Mouse (Mus musculus) limb, embryonic 14.5 days (tissue): Measurements from ENCODE around the gene Gm20388. TPM values are rescaled to one million over a fixed set of nuclear protein-coding genes. Genes with fewer than 3 reads are reported as not detected.

Source experiments
- ATAC-seq: fragments of 200-750 bp; cut with Nextera tagmentation; 2 replicates; pipeline ENCODE4 v1.8.0; 2017; ENCODE audit warnings: low read depth, moderate number of reproducible peaks, moderate TSS enrichment; ENCODE audit not compliant: low FRiP score
- DNase-seq: peaks from one replicate; pipeline ENCODE4 v3.0.0-alpha.2; 2015; ENCODE audit warnings: low spot score
- H3K27ac ChIP-seq: fragments of 300-500 bp; sonication (generic); replicated peaks from 2 replicates; pipeline ENCODE4 v1.5.1; 2014; ENCODE audit warnings: low read depth, mild to moderate bottlenecking, low read length, moderate library complexity, mixed read lengths
- H3K27me3 ChIP-seq: fragments of 300-500 bp; sonication (generic); 2 replicates; pipeline ENCODE4 v1.6.1; 2014; ENCODE audit warnings: low read length, mixed read lengths; ENCODE audit not compliant: control insufficient read depth, insufficient read depth
- H3K36me3 ChIP-seq: fragments of 300-500 bp; sonication (generic); 2 replicates; pipeline ENCODE4 v1.6.1; 2014; ENCODE audit warnings: mild to moderate bottlenecking, low read length, moderate library complexity, mixed read lengths; ENCODE audit not compliant: control insufficient read depth, insufficient read depth
- H3K4me1 ChIP-seq: fragments of 300-500 bp; sonication (generic); 2 replicates; pipeline ENCODE4 v1.6.1; 2014; ENCODE audit warnings: antibody characterized with exemption, low read length, mixed read lengths; ENCODE audit not compliant: control insufficient read depth, insufficient read depth
- H3K4me2 ChIP-seq: fragments of 300-500 bp; sonication (generic); replicated peaks from 2 replicates; pipeline ENCODE4 v1.6.1; 2014; ENCODE audit warnings: low read depth, mild to moderate bottlenecking, low read length, moderate library complexity; ENCODE audit not compliant: severe bottlenecking
- H3K4me3 ChIP-seq: fragments of 300-500 bp; sonication (generic); replicated peaks from 2 replicates; pipeline ENCODE4 v1.5.1; 2014; ENCODE audit warnings: low read length
- H3K9ac ChIP-seq: fragments of 300-500 bp; sonication (generic); 2 replicates; pipeline ENCODE4 v1.6.1; 2014; ENCODE audit warnings: mild to moderate bottlenecking, low read depth, low read length, moderate library complexity; ENCODE audit not compliant: severe bottlenecking
- H3K9me3 ChIP-seq: fragments of 300-500 bp; sonication (generic); 2 replicates; pipeline ENCODE4 v1.6.1; 2016; ENCODE audit warnings: low read length; ENCODE audit not compliant: control insufficient read depth
- POLR2A ChIP-seq: fragments of 200-500 bp; IDR thresholded peaks from 2 replicates; pipeline ENCODE4 v1.8.0; 2012; ENCODE audit warnings: inconsistent platforms, mild to moderate bottlenecking, moderate library complexity, borderline replicate concordance; ENCODE audit not compliant: insufficient read depth, insufficient read length; ENCODE audit errors: extremely low read depth
- WGBS: fragments of 180-500 bp; shearing (Covaris S2); extraction: QIAGEN DNeasy Blood & Tissue Kit; methylation state at CpG from one replicate; pipeline ENCODE4 v1.1.7; 2014; 5-methylcytosine and 5-hydroxymethylcytosine counted together
- polyA plus RNA-seq, 2 experiments: library from polyadenylated mRNA; depleted of rRNA in 1 of 2; stranded (reverse) in 1 of 2; unstranded in 1 of 2; fragments of >200 nt; fragmentation: Nextera tagmentation in 1 of 2; extraction: Ambion mirVana in 1 of 2; gene quantifications; 2 replicates each; pipeline versions ENCODE4 v1.2.1 to v1.2.3; 2012 to 2014

Gm20388 gene
- polyA plus RNA-seq, 2 experiments = 1.9 to 49.9 TPM

DNA sequence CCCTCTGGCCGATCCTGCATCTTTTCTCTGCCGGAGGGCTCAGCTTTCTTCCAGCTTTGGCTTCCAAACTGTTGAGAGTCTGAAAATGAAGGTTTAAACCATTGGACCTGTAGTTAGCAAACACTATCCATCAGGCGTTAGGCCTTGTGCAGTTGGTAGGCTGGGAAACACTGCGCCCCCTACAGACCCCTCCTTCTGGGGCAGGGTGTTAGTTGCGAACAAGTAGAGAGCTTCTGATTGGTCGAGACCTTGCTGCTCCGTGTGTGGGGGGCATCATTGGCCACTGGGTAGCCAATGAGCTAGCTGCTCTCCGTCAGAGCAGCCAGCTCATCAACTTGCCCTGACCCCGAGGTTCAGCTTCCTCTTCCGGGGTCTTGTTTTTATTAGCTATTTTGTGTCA lies 1263.5 kb downstream of the Gm20388 start:
- Histone ChIP-seq H3K4me2 (peak overlapping the region; percentile 32; the same call in 1 of the 2 replicates), H3K36me3 (no peaks in the 10 kb centered on the region), H3K27me3 (no peaks in the 10 kb centered on the region), H3K9ac (no peak overlapping the region), H3K9me3 (no peaks in the 10 kb centered on the region), H3K4me1 (peaks cover 37% of the 10 kb centered on the region), H3K4me3 (0 out of 2 replicates have a peak overlapping the region, but pooled peaks have one; percentile 17), H3K27ac (no peak overlapping the region)
- ATAC-seq (peak; percentile 70; the same call in 1 of the 2 replicates), DNase-seq (peak; percentile 56)
- no peak for TF ChIP-seq POLR2A
- WGBS = 46% methylated on average over 10 of the region's 10 CpGs

DNA sequence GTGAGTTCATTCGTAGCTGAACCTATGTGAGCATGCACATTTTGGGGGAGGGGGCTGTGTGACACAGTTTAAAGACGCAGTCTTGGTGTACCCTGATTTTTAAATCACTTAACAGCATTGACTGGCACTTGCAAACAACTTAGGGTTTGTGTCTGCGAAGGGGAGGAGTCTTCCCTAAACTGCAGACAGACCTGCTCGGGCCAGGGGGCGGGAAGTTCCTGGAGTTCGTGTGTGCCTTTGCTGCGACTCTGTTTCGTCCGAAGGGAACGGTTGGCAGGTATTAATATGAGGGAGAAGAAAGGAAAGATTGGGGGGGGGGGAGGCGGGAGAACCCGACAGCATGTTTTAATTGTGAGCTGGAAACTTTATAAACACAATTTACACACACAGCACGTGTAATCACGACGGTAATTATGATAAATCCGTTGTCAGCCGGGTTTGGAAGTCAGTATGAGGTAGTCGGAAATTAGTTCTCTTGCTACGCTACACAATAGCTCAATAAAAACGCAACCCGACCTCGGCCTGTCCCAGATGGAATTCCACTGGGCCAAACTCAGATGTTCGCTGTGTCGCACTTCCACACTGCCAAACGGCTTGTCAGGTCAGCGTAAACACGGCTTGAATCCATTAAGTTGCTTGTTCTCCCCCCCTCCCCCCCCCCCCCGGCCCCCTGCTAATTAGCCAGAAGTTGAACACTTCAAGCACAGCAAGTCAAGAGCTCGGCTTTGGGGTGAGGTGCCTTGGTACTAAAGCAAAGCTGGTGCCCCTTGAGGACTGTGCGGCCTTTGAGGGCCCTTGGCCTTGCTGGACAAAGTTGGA lies 1264.3 kb downstream of the Gm20388 start:
- Histone ChIP-seq H3K4me3 (peak overlapping the region; percentile 17), H3K27ac (0 out of 2 replicates have a peak overlapping the region, but pooled peaks have one; percentile 1), H3K4me1 (peaks cover 36% of the 10 kb centered on the region), H3K9ac (no peak overlapping the region), H3K9me3 (no peaks in the 10 kb centered on the region), H3K4me2 (peak overlapping the region; percentile 32), H3K27me3 (no peaks in the 10 kb centered on the region), H3K36me3 (no peaks in the 10 kb centered on the region)
- 13% methylated on average over 28 of the region's 30 CpGs for WGBS
- DNase-seq = peak; percentile 30
- peak; percentile 16; the same call in 1 of the 2 replicates for ATAC-seq
- TF ChIP-seq POLR2A = no peak

GRCm38 (mm10) chr8:121175540-121176090 lies 1265.0 kb downstream of the Gm20388 start:
- no peak overlapping the region for H3K27ac ChIP-seq
- TF ChIP-seq POLR2A = no peak
- no peaks in the 10 kb centered on the region for H3K36me3 ChIP-seq
- H3K27me3 ChIP-seq = no peaks in the 10 kb centered on the region
- no peaks in the 10 kb centered on the region for H3K9me3 ChIP-seq
- peak overlapping the region; percentile 32; the same call in 1 of the 2 replicates for H3K4me2 ChIP-seq
- 55% methylated on average over 8 of the region's 8 CpGs for WGBS
- H3K4me3 ChIP-seq = no peak overlapping the region
- ATAC-seq (no peak), DNase-seq (no peak)
- H3K4me1 ChIP-seq = peaks cover 33% of the 10 kb centered on the region
- H3K9ac ChIP-seq = no peak overlapping the region

GRCm38 (mm10) chr8:121176291-121176690 lies 1265.7 kb downstream of the Gm20388 start:
- ATAC-seq (no peak), DNase-seq (peak; percentile 38)
- Histone ChIP-seq H3K9ac (no peak overlapping the region), H3K4me2 (no peak overlapping the region), H3K9me3 (no peaks in the 10 kb centered on the region), H3K4me3 (no peak overlapping the region), H3K27ac (no peak overlapping the region), H3K36me3 (no peaks in the 10 kb centered on the region), H3K4me1 (peaks cover 33% of the 10 kb centered on the region), H3K27me3 (no peaks in the 10 kb centered on the region)
- 22% methylated on average over 3 of the region's 3 CpGs for WGBS
- TF ChIP-seq POLR2A = no peak

DNA sequence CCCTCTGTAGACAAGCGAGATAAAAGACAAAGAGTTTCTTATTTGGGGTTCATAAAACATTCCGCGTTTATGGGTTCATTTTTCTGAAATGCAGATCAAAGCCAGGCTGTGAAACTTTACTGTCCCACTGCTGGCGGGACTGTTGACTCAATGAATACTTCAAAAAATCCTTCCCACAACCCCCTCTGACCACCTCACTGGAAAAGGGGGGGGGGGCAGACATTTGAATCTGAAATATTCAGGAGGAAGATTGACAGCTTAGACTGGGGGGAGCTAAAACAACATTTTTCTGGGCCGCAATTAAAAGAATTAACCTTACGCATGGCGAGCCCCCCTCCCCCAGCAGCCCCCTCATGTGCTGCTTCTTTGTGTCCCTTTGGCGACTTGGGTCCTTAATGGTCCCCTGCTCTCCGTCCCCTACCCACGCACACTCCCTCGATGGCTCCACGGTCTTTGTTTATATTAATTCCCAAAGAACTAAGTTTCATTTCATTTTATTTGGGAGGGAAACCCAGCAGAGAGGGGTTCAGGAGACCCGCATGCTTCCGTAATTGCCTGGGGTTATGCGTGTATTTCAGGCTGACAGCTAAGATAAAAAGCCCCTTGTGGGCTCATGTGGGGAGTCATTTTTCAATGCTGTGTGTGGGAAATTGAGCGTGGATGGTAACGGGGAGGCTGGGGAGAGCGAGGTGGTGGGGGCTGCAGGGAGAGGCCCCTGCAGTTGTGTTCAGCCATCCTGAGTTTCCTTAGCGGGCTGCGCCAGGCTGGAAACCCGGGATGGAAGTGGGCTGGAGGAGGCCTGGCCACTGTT lies 1270.0 kb downstream of the Gm20388 start:
- 0 out of 2 replicates have a peak overlapping the region, but pooled peaks have one; percentile 16 for H3K9ac ChIP-seq

More for the DNA sequence above, 1270.0 kb downstream of the Gm20388 start:
- Histone ChIP-seq H3K4me3 (no peak overlapping the region), H3K4me2 (peak overlapping the region; percentile 35), H3K9me3 (no peaks in the 10 kb centered on the region), H3K27ac (peak overlapping the region; percentile 52; the same call in 1 of the 2 replicates), H3K4me1 (peaks cover 27% of the 10 kb centered on the region), H3K36me3 (no peaks in the 10 kb centered on the region), H3K27me3 (no peaks in the 10 kb centered on the region)
- ATAC-seq (peak; percentile 29; the same call in 1 of the 2 replicates), DNase-seq (peak; percentile 40)
- 21% methylated on average over 21 of the region's 21 CpGs for WGBS
- TF ChIP-seq POLR2A = no peak
